Mouse (Mus musculus): Measurements from ENCODE around the gene Sorbs1. TPM values are rescaled to one million over a fixed set of nuclear protein-coding genes. Genes with fewer than 3 reads are reported as not detected.

Sorbs1 gene
- total and polyA plus RNA-seq, 3 experiments: 2.1 to 6.2 (median 3.6) TPM

DNA sequence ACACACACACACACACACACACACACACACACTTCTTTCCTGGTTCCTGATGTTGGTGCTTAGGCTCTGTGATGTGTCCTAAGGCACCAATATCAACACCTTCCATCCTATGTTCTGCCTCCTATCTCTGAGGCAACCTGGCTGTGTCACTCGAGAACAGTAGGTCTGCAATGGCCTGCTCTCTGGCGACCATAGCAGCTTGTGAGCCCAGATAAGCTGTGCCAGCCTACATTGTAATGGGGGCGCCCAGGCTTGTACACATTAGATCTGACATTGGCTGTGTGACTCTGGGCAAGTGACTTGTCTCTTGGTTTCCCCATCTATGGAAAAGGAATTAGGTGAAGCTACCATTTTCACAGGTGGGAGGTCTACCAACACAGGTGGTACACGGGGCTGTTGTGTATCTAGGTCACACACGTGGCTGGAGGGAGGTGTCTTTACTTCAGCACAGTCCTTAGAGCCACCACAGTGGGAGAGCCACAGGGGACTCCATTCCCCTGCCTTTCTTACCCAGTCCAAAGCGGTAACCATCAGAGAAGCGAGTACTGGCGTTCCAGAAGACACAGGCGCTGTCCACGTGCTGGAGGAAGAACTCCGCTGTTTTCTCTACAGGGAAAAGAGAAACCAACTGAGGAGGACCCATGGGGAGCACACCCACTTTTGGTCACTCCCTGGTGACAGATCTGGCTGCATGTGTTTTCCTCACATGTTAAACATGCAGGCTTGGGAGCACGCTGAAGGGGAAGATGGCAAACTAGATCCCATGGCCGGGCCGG lies 39.6 kb upstream of the Sorbs1 start:
- no peak overlapping the region for H3K27ac ChIP-seq (ENCODE audit: insufficient read depth, low read depth)
- no peaks in the 10 kb centered on the region for H3K79me2 ChIP-seq (replicated peaks; ENCODE audit: control insufficient read depth, extremely low read depth, insufficient read depth, poor library complexity, severe bottlenecking)
- H3K27me3 ChIP-seq (replicated peaks): no peaks in the 10 kb centered on the region
- no peak overlapping the region for H3K4me2 ChIP-seq (ENCODE audit: insufficient read depth, low read depth, poor library complexity, severe bottlenecking)
- dilution Hi-C loops (cut with MboI; ENCODE audit: extremely low pct_ligation_motif_present, extremely low pct_unique_long_range_greater_than_20kb, low sequenced_read_pairs) (no loop called here), in situ Hi-C loops (cut with MboI; ENCODE audit: low pct_ligation_motif_present, low pct_unique_long_range_greater_than_20kb, low sequenced_read_pairs) (no loop called here)
- H3K36me3 ChIP-seq (replicated peaks in 1 of 2; ENCODE audit: control insufficient read depth in 1 of 2, insufficient read depth in 1 of 2, low read length in 1 of 2): peaks cover 77 to 89% of the 10 kb centered on the region in 2 experiments
- DNase-seq (ENCODE audit: extremely low read depth): no peak
- no peaks in the 10 kb centered on the region for H3K4me1 ChIP-seq (ENCODE audit: control insufficient read depth in 1 of 2, insufficient read depth in 2 of 2)
- H3K4me3 ChIP-seq (replicated peaks in 1 of 3; ENCODE audit: low read depth in 2 of 3, low read length in 2 of 3, poor library complexity in 1 of 3): no peak overlapping the region
- no peak overlapping the region for H3K9ac ChIP-seq (ENCODE audit: insufficient read depth, low read depth)
- no peak for TF ChIP-seq GABPA (IDR thresholded peaks at IDR 0.05; ENCODE audit: insufficient replicate concordance, low read depth, low read length)
- TF ChIP-seq TCF12 (IDR thresholded peaks at IDR 0.05; ENCODE audit: low read depth, low read length): no peak
- no peak for TF ChIP-seq ZNF384 (IDR thresholded peaks at IDR 0.05; ENCODE audit: low read depth, low read length)
- no peak for TF ChIP-seq IRF4 (IDR thresholded peaks at IDR 0.05; ENCODE audit: low read depth, low read length)
- TF ChIP-seq MXI1 (IDR thresholded peaks at IDR 0.05; ENCODE audit: low read depth, low read length): no peak
- no peak for TF ChIP-seq USF2 (conservative IDR thresholded peaks at IDR 0.05; ENCODE audit: low read depth, low read length)
- no peak for TF ChIP-seq ZC3H11A (IDR thresholded peaks at IDR 0.05; ENCODE audit: low read depth, low read length)
- no peak for TF ChIP-seq PAX5 (IDR thresholded peaks at IDR 0.05; ENCODE audit: low read length)
- no peak for TF ChIP-seq CHD2 (IDR thresholded peaks at IDR 0.05; ENCODE audit: low read length)
- no peaks in the 10 kb centered on the region for H3K9me3 ChIP-seq (replicated peaks; ENCODE audit: low read length)

DNA sequence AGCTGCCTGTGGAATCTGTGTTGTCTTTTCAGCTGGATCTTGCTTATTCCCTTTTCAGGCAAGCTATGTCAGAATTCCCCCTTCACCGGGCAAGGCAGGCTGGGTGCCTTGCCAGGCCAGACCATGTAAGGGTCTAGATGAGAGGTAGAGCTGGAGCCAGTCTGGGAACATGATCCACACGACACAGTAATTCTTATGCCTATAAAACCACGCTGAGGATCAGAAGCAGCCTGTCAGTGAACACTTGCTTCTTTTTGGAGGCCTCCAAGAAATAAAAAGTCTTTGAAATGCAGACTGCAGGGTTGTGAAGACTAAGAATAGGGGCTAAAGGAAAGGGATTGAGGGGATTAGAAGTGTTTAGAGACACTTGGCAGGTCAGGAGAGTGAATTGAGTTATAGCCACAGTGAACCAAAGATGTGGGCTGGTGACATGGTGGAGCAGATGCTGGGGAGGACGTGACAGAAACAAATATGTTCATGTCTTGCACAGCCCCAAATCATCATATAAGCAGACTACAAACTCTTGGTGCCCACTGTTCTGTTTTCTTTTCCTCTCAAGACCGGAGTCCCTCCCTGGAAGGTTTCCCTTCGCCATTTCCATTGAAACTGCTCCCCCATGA lies 36.0 kb upstream of the Sorbs1 start:
- no peak for TF ChIP-seq MAFK (IDR thresholded peaks at IDR 0.05; ENCODE audit: insufficient replicate concordance, low read length)
- TF ChIP-seq MAZ (IDR thresholded peaks at IDR 0.05; ENCODE audit: low read depth, low read length): no peak
- TF ChIP-seq NELFE (IDR thresholded peaks at IDR 0.05; ENCODE audit: low read depth, low read length): no peak
- TF ChIP-seq ZC3H11A (IDR thresholded peaks at IDR 0.05; ENCODE audit: low read depth, low read length): no peak
- no peak for TF ChIP-seq BHLHE40 (IDR thresholded peaks at IDR 0.05; ENCODE audit: low read depth, low read length)
- TF ChIP-seq USF2 (conservative IDR thresholded peaks at IDR 0.05; ENCODE audit: low read depth, low read length): no peak
- no peak for TF ChIP-seq RCOR1 (conservative IDR thresholded peaks at IDR 0.05; ENCODE audit: low read depth, low read length)
- TF ChIP-seq NRF1 (IDR thresholded peaks at IDR 0.05; ENCODE audit: low read depth, low read length): no peak
- no peak for TF ChIP-seq ZKSCAN1 (IDR thresholded peaks at IDR 0.05; ENCODE audit: borderline replicate concordance, low read depth, low read length)
- no peak for TF ChIP-seq MYC (IDR thresholded peaks at IDR 0.05; ENCODE audit: low read depth, low read length)
- TF ChIP-seq TBP (conservative IDR thresholded peaks at IDR 0.05; ENCODE audit: low read depth, low read length): no peak
- no peak for TF ChIP-seq CTCF (conservative IDR thresholded peaks at IDR 0.05 in 1 of 2, IDR thresholded peaks at IDR 0.05 in 1 of 2; ENCODE audit: low read depth in 2 of 2, low read length in 2 of 2)
- TF ChIP-seq RAD21 (IDR thresholded peaks at IDR 0.05; ENCODE audit: low read depth, low read length): no peak
- no peak for TF ChIP-seq ZNF384 (IDR thresholded peaks at IDR 0.05; ENCODE audit: low read depth, low read length)
- no peak for TF ChIP-seq ELF1 (IDR thresholded peaks at IDR 0.05; ENCODE audit: low read depth, low read length)

More for the DNA sequence above, 36.0 kb upstream of the Sorbs1 start:
- Histone ChIP-seq H3K36me3 (replicated peaks in 1 of 2; ENCODE audit: control insufficient read depth in 1 of 2, insufficient read depth in 1 of 2, low read length in 1 of 2) (peaks cover 42 to 54% of the 10 kb centered on the region in 2 experiments), H3K79me2 (replicated peaks; ENCODE audit: control insufficient read depth, extremely low read depth, insufficient read depth, poor library complexity, severe bottlenecking) (no peaks in the 10 kb centered on the region), H3K9ac (ENCODE audit: insufficient read depth, low read depth) (no peak overlapping the region), H3K4me1 (ENCODE audit: control insufficient read depth in 1 of 2, insufficient read depth in 2 of 2) (no peaks in the 10 kb centered on the region), H3K4me2 (ENCODE audit: insufficient read depth, low read depth, poor library complexity, severe bottlenecking) (no peak overlapping the region), H3K4me3 (replicated peaks in 1 of 3; ENCODE audit: low read depth in 2 of 3, low read length in 2 of 3, poor library complexity in 1 of 3) (no peak overlapping the region), H3K27ac (ENCODE audit: insufficient read depth, low read depth) (no peak overlapping the region), H3K9me3 (replicated peaks; ENCODE audit: low read length) (no peaks in the 10 kb centered on the region), H3K27me3 (replicated peaks) (no peaks in the 10 kb centered on the region)
- DNase-seq (ENCODE audit: extremely low read depth): no peak
- in situ Hi-C loops (cut with MboI; ENCODE audit: low pct_ligation_motif_present, low pct_unique_long_range_greater_than_20kb, low sequenced_read_pairs): loop anchor here (10.0 kb wide), 1 partner anchor 205 kb away; no protein-coding TSS in a partner anchor
- dilution Hi-C loops (cut with MboI; ENCODE audit: extremely low pct_ligation_motif_present, extremely low pct_unique_long_range_greater_than_20kb, low sequenced_read_pairs): loop anchor here (25.0 kb wide), 1 partner anchor 162 kb away; no protein-coding TSS in a partner anchor

Data from CH12.LX (cell line).